8 mouse cellular contexts compared by ENCODE assay signal in the genomic region with DNA sequence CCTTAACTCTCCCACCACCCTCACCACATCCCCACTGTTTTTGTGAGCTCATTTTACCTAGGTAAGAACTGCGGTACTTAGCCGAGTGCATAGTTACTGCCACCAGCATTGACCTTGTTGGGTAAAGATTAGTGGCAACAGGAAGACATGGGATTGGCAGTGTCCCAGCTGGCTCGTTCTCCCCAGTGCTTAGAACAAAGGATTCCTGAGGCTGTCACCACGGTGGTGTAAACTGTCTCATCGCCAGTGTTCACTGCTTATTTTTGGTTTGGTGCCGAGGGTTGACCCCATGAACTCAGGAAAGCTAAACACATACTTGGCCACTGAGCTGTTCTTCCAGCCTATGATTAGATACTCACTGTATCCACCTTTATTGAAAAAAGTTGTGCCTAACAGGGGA. TPM values are rescaled to one million over a fixed set of nuclear protein-coding genes. Genes with fewer than 3 reads are reported as not detected.
A peak's percentile ranks its signal among the peaks of the same experiment; 100 is the strongest.
DNase-seq lines count a peak whose midpoint lies in the region; TF ChIP-seq lines count a peak whose summit lies in the region.

No protein-coding gene starts in this region.

- TF ChIP-seq CTCF in liver, adult 2 months (IDR thresholded peaks at IDR 0.05; ENCODE audit: low read depth, low read length) = no peak
- no peak for TF ChIP-seq CTCF in lung, adult 2 months (IDR thresholded peaks at IDR 0.05; ENCODE audit: insufficient read depth, low read length)

- WGBS in liver, adult 2 months = 6% methylated on average over 6 of the region's 6 CpGs
- WGBS in lung, adult 2 months = 9% methylated on average over 6 of the region's 6 CpGs

- no peaks in the 10 kb centered on the region for H3K27me3 ChIP-seq in liver, adult 2 months (ENCODE audit: control insufficient read depth, insufficient read depth, low read length)

- no peak overlapping the region for H3K27ac ChIP-seq in liver, adult 2 months (replicated peaks; ENCODE audit: insufficient read depth, low read depth, low read length)

- no peak overlapping the region for H3K9ac ChIP-seq in liver, adult 2 months (ENCODE audit: low read depth, low read length)

- peak; percentile 91 for DNase-seq in liver, adult 2 months (ENCODE audit: extremely low read depth, low read depth, low spot score)
- DNase-seq in liver = no peak
- peak; percentile 90 for DNase-seq in adrenal gland, postnatal 14 days
- DNase-seq in heart, adult 9 months (ENCODE audit: low spot score in 2 of 2) = peak; percentile 81 to 84
- peak; percentile 66 for DNase-seq in lung, adult 2 months
- DNase-seq in thymus, postnatal 0 days (ENCODE audit: low spot score) = no peak
- no peak for DNase-seq in frontal cortex, postnatal 36 days (ENCODE audit: low spot score in 2 of 2)
- DNase-seq in gastrocnemius, postnatal 36 days = no peak

- no peaks in the 10 kb centered on the region for H3K79me2 ChIP-seq in liver, adult 2 months (ENCODE audit: control insufficient read depth, insufficient read depth, low read length)

- no peaks in the 10 kb centered on the region for H3K36me3 ChIP-seq in liver, adult 2 months (ENCODE audit: control insufficient read depth, insufficient read depth, low read length)

- no peak for TF ChIP-seq POLR2A in liver, adult 2 months (IDR thresholded peaks at IDR 0.05; ENCODE audit: extremely low read depth, insufficient read depth, low read length)
- TF ChIP-seq POLR2A in lung, adult 2 months (IDR thresholded peaks at IDR 0.05; ENCODE audit: borderline replicate concordance, extremely low read depth, low read depth, low read length) = no peak

- intact Hi-C loops in gastrocnemius, postnatal 36 days (cut with DNase I) = no loop called here

- H3K4me3 ChIP-seq in liver, adult 2 months (ENCODE audit: insufficient read depth, low read depth, low read length) = no peak overlapping the region
- H3K4me3 ChIP-seq in lung, adult 2 months (replicated peaks; ENCODE audit: extremely low read depth, low read depth, low read length) = no peak overlapping the region

- H3K4me1 ChIP-seq in liver, adult 2 months (ENCODE audit: control insufficient read depth, insufficient read depth, low read length) = peaks cover 9% of the 10 kb centered on the region
- H3K4me1 ChIP-seq in lung, adult 2 months (ENCODE audit: control insufficient read depth, insufficient read depth, low read length) = peaks cover 9% of the 10 kb centered on the region

RNA-seq across cellular contexts. Expression of a gene that starts 13.3 kb away (rescaled TPM):
- total RNA-seq in liver, adult 2 months (2014; rRNA removed) = 76.1 and 85.9 TPM in 2 replicates
- polyA plus RNA-seq in liver, adult 2 months (2012; rRNA removed) = 18.3 and 22.3 TPM in 2 replicates
- total RNA-seq in adrenal gland, postnatal 14 days (2021) = 48.4 and 49.6 TPM in 2 replicates
- 8.1 and 13.0 TPM in 2 replicates for polyA plus RNA-seq in lung, adult 2 months (2012; rRNA removed)
- 14.9 and 15.5 TPM in 2 replicates for polyA plus RNA-seq in thymus, postnatal 0 days (2015; fragmentation: Nextera tagmentation; extraction: Ambion mirVana)
- total RNA-seq in gastrocnemius, postnatal 36 days (2021) = 10 to 100 TPM; 27.5 to 29.7 TPM

RNA-seq across cellular contexts. Expression of a gene that starts 59.7 kb away (rescaled TPM):
- total RNA-seq in liver, adult 2 months (2014; rRNA removed) = 18.7 and 22.7 TPM in 2 replicates
- 2.8 and 5.6 TPM in 2 replicates for polyA plus RNA-seq in liver, adult 2 months (2012; rRNA removed)
- 1.2 and 1.4 TPM in 2 replicates for total RNA-seq in adrenal gland, postnatal 14 days (2021)
- polyA plus RNA-seq in lung, adult 2 months (2012; rRNA removed) = 0.34 and 15.0 TPM in 2 replicates
- 3.1 and 3.6 TPM in 2 replicates for polyA plus RNA-seq in thymus, postnatal 0 days (2015; fragmentation: Nextera tagmentation; extraction: Ambion mirVana)
- 1,000 to 10,000 TPM; 5,410 to 6,385 TPM for total RNA-seq in gastrocnemius, postnatal 36 days (2021)

Comparison
In these comparisons a context has a peak if more than half of its experiments do, and no peak if none do; other contexts are left out.
1. DNase-seq: peak in liver, adult 2 months (single experiment), adrenal gland, postnatal 14 days (single experiment), heart, adult 9 months (2 of 2) and lung, adult 2 months (single experiment); none in liver (single experiment), thymus, postnatal 0 days (single experiment), frontal cortex, postnatal 36 days (0 of 2) and gastrocnemius, postnatal 36 days (0 of 2).
2. RNA of a gene that starts 59.7 kb away (total RNA-seq): 5,410 to 6,385 TPM in gastrocnemius, postnatal 36 days; 18.7 to 22.7 TPM in liver, adult 2 months and 1.2 to 1.4 TPM in adrenal gland, postnatal 14 days; every median in the first group is over 100 times any median in the second.